In the genomic region with DNA sequence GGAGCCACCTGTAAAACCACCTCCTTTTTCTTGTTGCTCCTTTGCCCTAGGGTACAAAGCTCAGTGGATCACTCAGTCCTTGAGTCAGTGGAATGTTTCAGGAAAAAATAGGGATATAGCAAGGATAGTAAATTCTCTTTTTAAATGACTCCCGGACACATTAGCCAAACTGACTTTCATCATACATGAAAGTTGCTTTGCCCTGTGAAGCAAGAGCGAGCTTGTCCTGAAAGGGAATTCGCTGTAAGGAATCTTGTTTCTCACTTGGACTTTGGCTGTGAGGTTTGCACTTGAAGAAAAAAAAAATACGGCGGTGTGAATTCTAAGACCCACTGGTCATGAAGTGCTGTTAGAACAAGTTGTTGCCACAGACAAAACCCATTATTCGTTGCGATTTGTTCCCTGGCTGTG, we compare ENCODE assay signal across 8 mouse cellular contexts. TPM values are rescaled to one million over a fixed set of nuclear protein-coding genes. Genes with fewer than 3 reads are reported as not detected.
DNase-seq lines count a peak whose midpoint lies in the region; ATAC-seq lines count a peak whose summit lies in the region.

No protein-coding gene starts in this region.

- H3K36me3 ChIP-seq in hindbrain, embryonic 11.5 days (ENCODE audit: control insufficient read depth, insufficient read depth, low read length), result no peaks in the 10 kb centered on the region
- no peaks in the 10 kb centered on the region for H3K36me3 ChIP-seq in limb, embryonic 15.5 days

- peak overlapping the region; percentile 97 for H3K4me3 ChIP-seq in hindbrain, embryonic 11.5 days (ENCODE audit: low read depth, low read length)
- peak overlapping the region; percentile 87 for H3K4me3 ChIP-seq in limb, embryonic 15.5 days

- no peaks in the 10 kb centered on the region for H3K9me3 ChIP-seq in hindbrain, embryonic 11.5 days (ENCODE audit: control insufficient read depth, low read length)
- H3K9me3 ChIP-seq in limb, embryonic 15.5 days, result no peaks in the 10 kb centered on the region

- no peak overlapping the region for H3K27ac ChIP-seq in hindbrain, embryonic 11.5 days (ENCODE audit: low read depth, low read length)
- H3K27ac ChIP-seq in limb, embryonic 15.5 days, result 0 out of 2 replicates have a peak overlapping the region, but pooled peaks have one; percentile 14

- peak; percentile 90 for DNase-seq in heart, adult 11 months
- DNase-seq in heart, postnatal 4 days, result no peak
- peak; percentile 38 for DNase-seq in embryo, embryonic 10.5 days (ENCODE audit: low spot score)
- DNase-seq in hindbrain, embryonic 11.5 days (ENCODE audit: low spot score), result peak; percentile 24
- DNase-seq in skeletal muscle tissue, adult 2 months (ENCODE audit: low read depth, low spot score), result peak; percentile 51
- DNase-seq in layer of hippocampus, postnatal 25 days (ENCODE audit: extremely low spot score in 1 of 2, low spot score in 1 of 2), result no peak
- no peak for DNase-seq in right cerebral cortex, postnatal 36 days (ENCODE audit: low spot score in 2 of 2)

- no peak for ATAC-seq in hindbrain, embryonic 11.5 days (ENCODE audit: low FRiP score)
- ATAC-seq in limb, embryonic 15.5 days (ENCODE audit: insufficient number of reproducible peaks, low FRiP score, low TSS enrichment, low read depth), result no peak

- peak overlapping the region; percentile 97 for H3K9ac ChIP-seq in hindbrain, embryonic 11.5 days (ENCODE audit: low read depth, low read length)
- H3K9ac ChIP-seq in limb, embryonic 15.5 days, result peak overlapping the region; percentile 94

- H3K27me3 ChIP-seq in hindbrain, embryonic 11.5 days (ENCODE audit: control insufficient read depth, insufficient read depth, low read length), result no peaks in the 10 kb centered on the region
- H3K27me3 ChIP-seq in limb, embryonic 15.5 days, result no peaks in the 10 kb centered on the region

- WGBS in hindbrain, embryonic 11.5 days, result 20% methylated on average over 7 of the region's 7 CpGs
- WGBS in limb, embryonic 15.5 days, result 8% methylated on average over 7 of the region's 7 CpGs

- H3K4me1 ChIP-seq in hindbrain, embryonic 11.5 days (replicated peaks; ENCODE audit: control insufficient read depth, insufficient read depth, low read length), result no peaks in the 10 kb centered on the region
- H3K4me1 ChIP-seq in limb, embryonic 15.5 days, result peaks cover 8% of the 10 kb centered on the region; the same call in 1 of the 2 replicates

- peak overlapping the region; percentile 85 for H3K4me2 ChIP-seq in hindbrain, embryonic 11.5 days (replicated peaks; ENCODE audit: low read depth, low read length)
- H3K4me2 ChIP-seq in limb, embryonic 15.5 days, result peak overlapping the region; percentile 52

RNA-seq across cellular contexts. Expression of a gene that starts 1.8 kb away (rescaled TPM):
- total RNA-seq in heart, postnatal 4 days (2021), result 100 to 1,000 TPM; 274 to 301 TPM
- 37.4 and 57.8 TPM in 2 replicates for polyA plus RNA-seq in hindbrain, embryonic 11.5 days (2014; fragmentation: Nextera tagmentation; extraction: Ambion mirVana)
- polyA plus RNA-seq in limb, embryonic 15.5 days (2015; fragmentation: Nextera tagmentation; extraction: Ambion mirVana), result 37.9 and 40.1 TPM in 2 replicates
- total RNA-seq in layer of hippocampus, postnatal 25 days (2021), result 100 to 1,000 TPM; 145 to 155 TPM

Comparison
In these comparisons a context has a peak if more than half of its experiments do, and no peak if none do; other contexts are left out.
1. DNase-seq: peak in heart, adult 11 months (single experiment), embryo, embryonic 10.5 days (single experiment), hindbrain, embryonic 11.5 days (single experiment) and skeletal muscle tissue, adult 2 months (single experiment); none in heart, postnatal 4 days (single experiment), layer of hippocampus, postnatal 25 days (0 of 2) and right cerebral cortex, postnatal 36 days (0 of 2).